Mouse (Mus musculus): ENCODE results near the gene Ccr6. TPM values are rescaled to one million over a fixed set of nuclear protein-coding genes. Genes with fewer than 3 reads are reported as not detected.

Ccr6 gene
- polyA plus RNA-seq, 1 experiment from 2014 or later: 0.68 TPM

DNA sequence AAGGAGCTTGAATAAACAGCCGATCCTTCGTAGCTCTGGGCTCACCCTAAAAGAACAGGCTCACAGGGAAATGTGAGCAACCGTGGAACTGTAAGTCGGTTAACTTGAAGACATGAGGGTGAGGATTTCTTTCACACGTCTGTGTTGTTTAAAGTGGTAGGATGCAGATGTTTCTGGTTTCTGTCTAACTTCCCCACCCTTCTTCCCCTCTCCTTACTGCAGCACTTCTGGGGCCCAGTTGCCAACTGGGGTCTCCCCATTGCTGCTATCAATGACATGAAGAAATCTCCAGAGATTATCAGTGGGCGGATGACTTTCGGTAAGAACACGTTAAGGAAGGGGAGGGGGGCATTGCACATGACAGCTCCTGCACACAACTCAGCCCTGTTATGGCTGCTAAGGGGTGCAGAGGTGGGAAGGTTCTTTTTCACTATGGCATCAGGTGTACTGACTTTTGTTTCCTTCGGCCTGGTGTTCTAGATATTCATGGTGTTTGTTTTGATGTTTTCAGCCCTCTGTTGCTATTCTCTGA, 60.5 kb downstream of the Ccr6 start:
- H3K27ac ChIP-seq (ENCODE audit: low read depth): no peak overlapping the region
- H3K36me3 ChIP-seq (ENCODE audit: control insufficient read depth, insufficient read depth, low read length): peaks cover 16% of the 10 kb centered on the region; the same call in 1 of the 2 replicates
- H3K9ac ChIP-seq (ENCODE audit: low read length): no peak overlapping the region
- WGBS: 77% methylated on average over 9 of the region's 9 CpGs
- DNase-seq (ENCODE audit: low spot score) (no peak), ATAC-seq (replicated peaks; ENCODE audit: low FRiP score, low TSS enrichment, low read depth) (no peak)
- no peaks in the 10 kb centered on the region for H3K27me3 ChIP-seq (replicated peaks; ENCODE audit: control insufficient read depth, insufficient read depth, low read length)
- H3K4me3 ChIP-seq (ENCODE audit: low read depth, low read length): no peak overlapping the region
- H3K9me3 ChIP-seq (ENCODE audit: control insufficient read depth, low read length): no peaks in the 10 kb centered on the region
- H3K4me1 ChIP-seq (replicated peaks; ENCODE audit: control insufficient read depth, insufficient read depth, low read length): no peaks in the 10 kb centered on the region
- H3K4me2 ChIP-seq (ENCODE audit: low read length): no peak overlapping the region

DNA sequence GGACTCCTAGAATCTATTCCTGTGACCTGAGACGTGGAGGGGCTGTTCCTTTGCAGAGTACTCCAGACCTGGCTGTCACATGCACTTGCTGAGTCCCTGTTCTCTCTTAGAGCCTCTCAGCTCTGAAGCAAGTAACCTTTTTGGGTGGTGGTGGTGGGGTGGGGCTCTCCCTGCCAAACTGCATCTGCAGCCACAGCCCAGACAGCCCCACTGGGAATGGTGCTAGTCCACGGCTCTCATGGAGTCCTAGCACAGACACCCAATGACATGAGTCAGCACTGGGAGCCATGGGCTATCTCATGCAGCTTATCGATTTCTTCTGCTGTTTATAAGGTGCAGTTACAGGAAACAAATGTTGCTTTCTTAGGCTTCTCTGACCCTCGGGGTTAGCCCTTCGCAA, 61.9 kb downstream of the Ccr6 start:
- Histone ChIP-seq H3K4me1 (replicated peaks; ENCODE audit: control insufficient read depth, insufficient read depth, low read length) (no peaks in the 10 kb centered on the region), H3K4me3 (ENCODE audit: low read depth, low read length) (no peak overlapping the region), H3K36me3 (ENCODE audit: control insufficient read depth, insufficient read depth, low read length) (peaks cover 16% of the 10 kb centered on the region; the same call in 1 of the 2 replicates), H3K9me3 (ENCODE audit: control insufficient read depth, low read length) (no peaks in the 10 kb centered on the region), H3K27me3 (replicated peaks; ENCODE audit: control insufficient read depth, insufficient read depth, low read length) (no peaks in the 10 kb centered on the region), H3K4me2 (ENCODE audit: low read length) (no peak overlapping the region), H3K9ac (ENCODE audit: low read length) (no peak overlapping the region), H3K27ac (ENCODE audit: low read depth) (no peak overlapping the region)
- ATAC-seq (replicated peaks; ENCODE audit: low FRiP score, low TSS enrichment, low read depth) (no peak), DNase-seq (ENCODE audit: low spot score) (no peak)
- WGBS: 77% methylated on average over 5 of the region's 5 CpGs

DNA sequence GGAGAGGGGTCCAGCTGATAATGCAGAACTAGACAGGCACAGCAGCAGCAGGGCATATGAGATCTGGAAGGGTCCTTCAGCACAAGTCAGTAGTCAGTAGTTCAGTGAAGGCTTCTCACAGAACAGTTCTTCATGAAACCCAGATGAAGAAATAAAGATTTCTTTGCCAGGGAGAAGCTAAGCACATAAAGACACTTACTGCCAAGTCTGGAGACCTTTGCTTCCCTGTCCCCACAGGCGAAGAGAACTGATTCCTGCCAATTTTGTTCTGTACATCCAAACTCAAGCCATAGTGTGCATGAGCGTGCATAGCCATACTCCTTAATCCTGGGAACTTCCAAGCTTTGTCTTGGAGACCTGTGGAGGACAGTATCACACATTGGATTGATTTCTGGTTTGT, 62.4 kb downstream of the Ccr6 start:
- Histone ChIP-seq H3K4me2 (ENCODE audit: low read length) (no peak overlapping the region), H3K9ac (ENCODE audit: low read length) (no peak overlapping the region), H3K4me3 (ENCODE audit: low read depth, low read length) (no peak overlapping the region), H3K27ac (ENCODE audit: low read depth) (no peak overlapping the region), H3K36me3 (ENCODE audit: control insufficient read depth, insufficient read depth, low read length) (peaks cover 16% of the 10 kb centered on the region; the same call in 1 of the 2 replicates), H3K4me1 (replicated peaks; ENCODE audit: control insufficient read depth, insufficient read depth, low read length) (0 out of 2 replicates have a peak, but pooled peaks cover 2% of the 10 kb centered on the region), H3K27me3 (replicated peaks; ENCODE audit: control insufficient read depth, insufficient read depth, low read length) (no peaks in the 10 kb centered on the region), H3K9me3 (ENCODE audit: control insufficient read depth, low read length) (no peaks in the 10 kb centered on the region)
- 93% methylated on average over 2 of the region's 2 CpGs for WGBS
- ATAC-seq (replicated peaks; ENCODE audit: low FRiP score, low TSS enrichment, low read depth) (no peak), DNase-seq (ENCODE audit: low spot score) (no peak)

DNA sequence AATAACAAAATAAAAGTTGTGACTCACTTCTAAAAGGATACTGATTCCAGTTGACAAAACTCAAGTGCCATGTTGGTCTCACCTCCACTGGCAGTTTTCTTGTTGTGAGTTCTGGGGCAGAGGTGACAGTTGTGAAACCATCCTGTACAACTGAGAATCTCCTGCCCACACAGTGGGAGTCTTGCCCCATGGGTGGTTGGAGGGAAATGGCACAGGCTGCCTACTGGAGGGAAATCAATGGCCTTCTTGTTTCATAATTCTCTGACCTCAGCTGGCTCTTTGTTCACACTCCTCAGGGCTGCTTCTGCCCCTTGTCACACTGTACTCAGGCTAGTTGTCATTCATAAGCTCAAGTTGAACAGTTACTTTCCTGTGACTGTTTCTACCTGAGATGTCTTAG, 63.7 kb downstream of the Ccr6 start:
- Histone ChIP-seq H3K27ac (ENCODE audit: low read depth) (no peak overlapping the region), H3K4me2 (ENCODE audit: low read length) (no peak overlapping the region), H3K27me3 (replicated peaks; ENCODE audit: control insufficient read depth, insufficient read depth, low read length) (no peaks in the 10 kb centered on the region), H3K9me3 (ENCODE audit: control insufficient read depth, low read length) (no peaks in the 10 kb centered on the region), H3K4me3 (ENCODE audit: low read depth, low read length) (no peak overlapping the region), H3K36me3 (ENCODE audit: control insufficient read depth, insufficient read depth, low read length) (peaks cover 10% of the 10 kb centered on the region; the same call in 1 of the 2 replicates), H3K9ac (ENCODE audit: low read length) (no peak overlapping the region), H3K4me1 (replicated peaks; ENCODE audit: control insufficient read depth, insufficient read depth, low read length) (0 out of 2 replicates have a peak, but pooled peaks cover 5% of the 10 kb centered on the region)
- DNase-seq (ENCODE audit: low spot score) (no peak), ATAC-seq (replicated peaks; ENCODE audit: low FRiP score, low TSS enrichment, low read depth) (no peak)

DNA sequence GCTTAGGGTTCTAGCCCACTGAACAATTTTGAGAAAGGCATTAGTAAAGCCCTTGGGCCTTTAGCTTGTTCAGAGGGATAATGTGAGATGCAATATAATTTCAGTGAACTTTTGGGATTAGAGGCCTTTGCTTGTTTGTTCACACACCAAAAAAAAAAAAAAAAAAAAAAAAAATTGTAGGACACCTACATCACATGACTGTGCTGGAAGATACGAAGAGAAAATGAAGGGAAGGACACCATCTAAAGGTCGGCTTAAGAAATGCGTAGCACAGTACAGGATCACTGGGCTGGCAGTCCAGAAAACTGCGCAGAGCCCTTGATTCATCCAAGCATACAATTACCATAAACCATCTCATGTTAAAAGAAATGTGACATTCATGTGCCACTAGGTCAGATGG, 65.7 kb downstream of the Ccr6 start:
- WGBS: 80% methylated on average over 4 of the region's 4 CpGs
- 0 out of 2 replicates have a peak, but pooled peaks cover 5% of the 10 kb centered on the region for H3K4me1 ChIP-seq (replicated peaks; ENCODE audit: control insufficient read depth, insufficient read depth, low read length)
- ATAC-seq (replicated peaks; ENCODE audit: low FRiP score, low TSS enrichment, low read depth): no peak

DNA sequence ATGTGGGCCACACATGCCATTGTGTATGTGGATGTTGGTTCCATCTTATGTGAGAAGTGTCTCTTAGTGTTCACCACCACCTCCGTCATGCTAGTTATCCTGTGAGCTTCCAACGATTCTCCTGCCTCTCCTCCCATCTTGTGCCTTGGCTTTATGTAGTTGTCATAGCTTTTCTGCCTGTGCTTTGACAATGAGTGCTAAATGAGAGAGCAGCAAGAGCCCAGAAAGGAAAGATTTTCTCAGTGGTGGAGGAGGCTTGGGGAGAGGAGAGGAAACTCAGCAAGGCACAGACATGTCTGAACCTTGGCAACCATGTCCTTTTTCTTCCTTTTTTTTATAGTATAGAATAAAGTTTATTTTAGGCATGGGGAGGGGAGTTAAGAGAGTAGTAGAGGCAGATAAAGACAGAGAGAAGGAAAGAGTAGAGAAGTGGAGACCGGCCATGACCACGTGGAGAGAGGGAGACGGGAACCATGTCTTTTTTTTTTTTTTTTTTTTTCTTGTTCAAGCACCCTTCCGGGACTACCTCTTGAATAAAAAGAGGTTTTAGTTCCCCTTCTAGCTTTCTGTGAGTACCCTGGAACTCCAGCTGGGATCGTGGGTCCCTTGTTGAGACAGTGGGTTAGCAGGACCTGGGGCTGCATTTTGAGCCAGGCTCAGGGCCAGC, 67.1 kb downstream of the Ccr6 start:
- Histone ChIP-seq H3K9me3 (ENCODE audit: control insufficient read depth, low read length) (no peaks in the 10 kb centered on the region), H3K4me2 (ENCODE audit: low read length) (no peak overlapping the region), H3K4me1 (replicated peaks; ENCODE audit: control insufficient read depth, insufficient read depth, low read length) (0 out of 2 replicates have a peak, but pooled peaks cover 5% of the 10 kb centered on the region), H3K9ac (ENCODE audit: low read length) (no peak overlapping the region), H3K36me3 (ENCODE audit: control insufficient read depth, insufficient read depth, low read length) (peaks cover 5% of the 10 kb centered on the region; the same call in 1 of the 2 replicates), H3K4me3 (ENCODE audit: low read depth, low read length) (no peak overlapping the region), H3K27me3 (replicated peaks; ENCODE audit: control insufficient read depth, insufficient read depth, low read length) (no peaks in the 10 kb centered on the region), H3K27ac (ENCODE audit: low read depth) (no peak overlapping the region)
- DNase-seq (ENCODE audit: low spot score): no peak
- WGBS: 76% methylated on average over 7 of the region's 7 CpGs
- ATAC-seq (replicated peaks; ENCODE audit: low FRiP score, low TSS enrichment, low read depth): no peak

More for the DNA sequence above, 65.7 kb downstream of the Ccr6 start:
- Histone ChIP-seq H3K4me2 (ENCODE audit: low read length) (no peak overlapping the region), H3K27ac (ENCODE audit: low read depth) (no peak overlapping the region), H3K9ac (ENCODE audit: low read length) (no peak overlapping the region), H3K9me3 (ENCODE audit: control insufficient read depth, low read length) (no peaks in the 10 kb centered on the region), H3K4me3 (ENCODE audit: low read depth, low read length) (no peak overlapping the region), H3K36me3 (ENCODE audit: control insufficient read depth, insufficient read depth, low read length) (peaks cover 9% of the 10 kb centered on the region; the same call in 1 of the 2 replicates), H3K27me3 (replicated peaks; ENCODE audit: control insufficient read depth, insufficient read depth, low read length) (no peaks in the 10 kb centered on the region)
- DNase-seq (ENCODE audit: low spot score): no peak

GRCm38 (mm10) chr17:8303671-8304070, 67.8 kb downstream of the Ccr6 start:
- DNase-seq (ENCODE audit: low spot score) (no peak), ATAC-seq (replicated peaks; ENCODE audit: low FRiP score, low TSS enrichment, low read depth) (no peak)
- Histone ChIP-seq H3K4me2 (ENCODE audit: low read length) (no peak overlapping the region), H3K27ac (ENCODE audit: low read depth) (no peak overlapping the region), H3K4me3 (ENCODE audit: low read depth, low read length) (no peak overlapping the region), H3K27me3 (replicated peaks; ENCODE audit: control insufficient read depth, insufficient read depth, low read length) (no peaks in the 10 kb centered on the region), H3K36me3 (ENCODE audit: control insufficient read depth, insufficient read depth, low read length) (no peaks in the 10 kb centered on the region), H3K9ac (ENCODE audit: low read length) (no peak overlapping the region), H3K4me1 (replicated peaks; ENCODE audit: control insufficient read depth, insufficient read depth, low read length) (0 out of 2 replicates have a peak, but pooled peaks cover 5% of the 10 kb centered on the region), H3K9me3 (ENCODE audit: control insufficient read depth, low read length) (no peaks in the 10 kb centered on the region)
- 35% methylated on average over 5 of the region's 5 CpGs for WGBS

- Histone ChIP-seq H3K4me1 (replicated peaks; ENCODE audit: control insufficient read depth, insufficient read depth, low read length) (0 out of 2 replicates have a peak, but pooled peaks cover 5% of the 10 kb centered on the region), H3K9me3 (ENCODE audit: control insufficient read depth, low read length) (no peaks in the 10 kb centered on the region), H3K27me3 (replicated peaks; ENCODE audit: control insufficient read depth, insufficient read depth, low read length) (no peaks in the 10 kb centered on the region), H3K36me3 (ENCODE audit: control insufficient read depth, insufficient read depth, low read length) (no peaks in the 10 kb centered on the region), H3K4me3 (ENCODE audit: low read depth, low read length) (no peak overlapping the region), H3K9ac (ENCODE audit: low read length) (no peak overlapping the region), H3K4me2 (ENCODE audit: low read length) (no peak overlapping the region), H3K27ac (ENCODE audit: low read depth) (no peak overlapping the region)
- ATAC-seq (replicated peaks; ENCODE audit: low FRiP score, low TSS enrichment, low read depth) (no peak), DNase-seq (ENCODE audit: low spot score) (no peak)
- 25% methylated on average over 3 of the region's 3 CpGs for WGBS
Observed at GRCm38 (mm10) chr17:8305801-8306200, 70.0 kb downstream of the Ccr6 start.
